Mouse (Mus musculus): ENCODE results near the gene Chic2.

The Chic2 gene

GRCm38 (mm10) chr5:74974061-74974581 is 70.5 kb downstream of the Chic2 start:
- DNase-seq, result peak; percentile 66

- no peak for DNase-seq
These were observed 73.2 kb downstream of the Chic2 start for GRCm38 (mm10) chr5:74971418-74971817.

- no peak for DNase-seq
These were observed 75.2 kb downstream of the Chic2 start for GRCm38 (mm10) chr5:74969341-74969740.

- no peak for DNase-seq
These were observed 76.7 kb downstream of the Chic2 start for GRCm38 (mm10) chr5:74967882-74968281.

DNA sequence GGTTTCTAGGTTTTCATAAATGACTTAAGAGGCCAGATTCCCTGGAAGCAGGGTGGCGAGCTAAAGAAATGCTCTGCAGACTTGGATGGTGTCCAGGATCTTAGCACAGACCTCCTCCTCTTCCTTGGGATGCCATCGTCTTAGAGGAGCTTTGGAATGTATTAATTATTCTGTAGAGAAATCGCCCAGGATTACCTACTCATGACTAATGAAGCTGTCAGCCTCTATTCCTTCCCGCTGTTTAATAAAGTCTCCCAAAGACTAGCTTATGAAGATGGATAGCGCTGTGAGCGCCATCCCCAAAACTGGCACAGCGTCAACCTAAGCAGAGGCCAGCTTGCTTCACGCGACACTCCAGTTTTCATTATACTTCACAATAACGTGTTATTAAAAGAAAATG is 77.7 kb downstream of the Chic2 start:
- no peak for DNase-seq

GRCm38 (mm10) chr5:74962771-74963170 is 81.8 kb downstream of the Chic2 start:
- no peak for DNase-seq

GRCm38 (mm10) chr5:74960840-74961543 is 83.6 kb downstream of the Chic2 start:
- DNase-seq, result peak; percentile 59

GRCm38 (mm10) chr5:74960306-74960705 is 84.3 kb downstream of the Chic2 start:
- DNase-seq, result no peak

DNA sequence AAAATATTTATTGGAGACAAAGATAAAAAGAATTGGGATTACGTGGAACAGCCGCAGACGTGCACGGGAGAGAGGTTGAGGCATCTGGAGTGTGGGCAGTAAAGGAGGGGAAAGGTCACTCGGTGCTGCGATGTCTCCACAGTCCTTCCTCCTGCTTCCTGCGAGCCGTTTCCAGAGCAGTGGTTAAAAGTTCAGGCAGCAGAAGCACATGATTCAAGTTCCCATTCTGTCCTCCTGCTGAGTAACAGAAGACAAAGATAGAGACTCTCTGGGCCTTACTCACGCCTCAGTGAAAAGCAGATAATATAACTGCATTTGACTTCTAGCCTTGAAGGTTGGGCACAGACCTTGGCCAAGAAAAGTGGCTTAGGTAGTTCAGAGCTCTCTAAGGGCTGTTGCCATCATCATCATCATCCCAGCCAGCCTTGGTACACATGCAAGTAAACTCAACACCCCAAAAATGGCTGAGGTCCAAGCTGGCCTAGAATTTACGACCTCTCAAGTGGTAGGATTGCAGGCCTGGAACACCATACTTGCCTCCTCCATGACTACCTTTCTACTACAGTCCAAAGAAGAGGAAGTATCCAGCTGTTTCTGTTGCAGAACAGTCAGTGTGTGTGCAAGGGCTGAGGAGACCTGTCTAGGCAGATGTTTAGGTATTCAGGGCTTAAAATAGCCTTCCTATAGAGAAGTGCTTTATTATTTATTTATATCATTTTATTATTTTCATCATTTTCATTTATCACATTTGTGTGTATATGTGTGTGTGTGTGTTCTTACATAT is 87.1 kb downstream of the Chic2 start:
- DNase-seq, result no peak

DNA sequence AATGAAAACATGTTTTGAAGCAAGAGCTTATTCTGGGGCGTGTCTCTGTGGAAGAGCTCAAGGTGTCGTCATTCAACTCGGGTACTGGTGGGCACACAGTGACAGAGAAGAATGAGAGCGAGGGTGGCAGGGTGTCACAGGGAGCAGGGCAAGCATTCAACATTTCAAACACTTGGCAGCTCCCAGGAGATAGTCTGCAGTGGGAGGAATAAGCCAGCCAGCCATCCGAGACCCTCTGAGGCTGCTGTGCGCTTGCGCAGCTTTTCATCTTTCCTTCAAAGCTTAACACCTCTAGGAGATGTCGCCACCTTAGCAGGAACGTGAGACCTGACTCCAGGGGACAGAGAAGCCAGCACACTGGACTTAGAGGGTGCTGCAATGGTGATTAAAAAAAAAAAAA is 88.2 kb downstream of the Chic2 start:
- DNase-seq, result no peak

- DNase-seq, result no peak
These were observed 89.0 kb downstream of the Chic2 start for GRCm38 (mm10) chr5:74955565-74955964.

- no peak for DNase-seq
These were observed 91.6 kb downstream of the Chic2 start for GRCm38 (mm10) chr5:74952938-74953337.

DNA sequence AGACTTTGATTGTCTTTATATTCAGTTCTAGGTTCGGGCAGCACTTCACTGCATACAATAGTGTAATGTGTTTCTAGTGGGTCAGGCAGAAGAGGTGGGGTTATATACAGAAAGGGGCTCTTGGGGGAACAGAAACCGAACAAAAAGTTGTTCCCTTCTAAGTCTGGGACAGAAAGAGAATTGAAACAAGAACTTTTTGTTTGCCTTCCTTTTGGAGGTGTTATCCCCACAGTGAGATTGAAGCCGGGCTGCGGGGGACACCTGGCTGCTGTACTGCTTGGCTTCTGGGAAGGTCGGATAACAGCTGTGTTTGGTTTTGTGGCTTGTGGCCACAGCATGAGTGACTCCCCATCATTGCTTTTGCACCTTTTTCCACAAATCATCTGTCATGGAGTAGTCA is 93.2 kb downstream of the Chic2 start:
- no peak for DNase-seq

GRCm38 (mm10) chr5:74949298-74949697 is 95.3 kb downstream of the Chic2 start:
- DNase-seq, result no peak

DNA sequence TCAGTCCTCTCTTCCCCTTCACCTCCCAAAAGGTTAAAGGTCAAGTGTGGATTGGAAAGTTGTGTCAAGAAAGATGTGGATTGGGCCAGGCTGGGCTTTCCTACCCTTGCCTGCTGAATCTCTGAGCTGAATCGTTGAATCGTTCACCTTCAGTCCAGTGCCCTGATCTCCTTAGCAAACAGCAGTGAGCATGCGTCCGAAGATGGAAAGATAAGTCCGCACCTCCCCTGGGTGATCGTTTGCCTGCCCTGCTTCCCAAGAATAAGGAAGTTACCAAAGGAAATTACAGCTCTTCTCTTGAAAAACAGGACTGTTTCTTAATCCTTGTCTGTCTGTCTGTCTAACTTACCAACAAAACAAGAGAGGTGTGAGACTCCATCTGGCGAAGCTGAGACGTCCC is 96.1 kb downstream of the Chic2 start:
- no peak for DNase-seq
